Mouse (Mus musculus) adrenal gland (tissue): ENCODE measurements around the gene Pgap2.

Experiments used
- intact Hi-C: fragments of 180-260 bp; cut with DNase I; formaldehyde crosslinking; loops from one replicate; pipeline ENCODE4 v1.15.1; 2025
- long read RNA-seq, 2 experiments: library from polyadenylated mRNA; unstranded; transcript quantifications; one replicate each; pipeline ENCODE4 v2.0.0; 2020; ENCODE audit warnings: borderline replicate concordance in 1 of 2; ENCODE audit not compliant: insufficient replicate concordance in 1 of 2

Pgap2 gene
- long read RNA-seq, experiment 1, transcript Pgap2-201 (7 exons, 1,201 nt), result minor isoform, 10 of 57 reads
- long read RNA-seq, experiment 1, transcript Pgap2-225 (7 exons, 2,034 nt), result major isoform, 12 of 57 reads
- long read RNA-seq, experiment 1, partial matches to known transcripts, result 12 of 57 reads
- long read RNA-seq, experiment 1, other reads (novel, unspliced or antisense), result 22 of 57 reads
- long read RNA-seq, experiment 2, transcript Pgap2-204 (7 exons, 2,141 nt), result minor isoform, 6 of 51 reads
- long read RNA-seq, experiment 2, transcript Pgap2-201 (7 exons, 1,201 nt), result major isoform, 10 of 51 reads
- long read RNA-seq, experiment 2, transcript Pgap2-225 (7 exons, 2,034 nt), result minor isoform, 7 of 51 reads
- long read RNA-seq, experiment 2, partial matches to known transcripts, result 1 of 51 reads
- long read RNA-seq, experiment 2, other reads (novel, unspliced or antisense), result 26 of 51 reads

- intact Hi-C loops, result no loop called here
Measured at GRCm38 (mm10) chr7:102209756-102210721, at the start of gene Pgap2, which contains the start of gene Nup98. Gene Pgap2, plus strand, starts transcription at chr7:102210208. Gene Nup98, minus strand, starts transcription at chr7:102210176.

GRCm38 (mm10) chr7:102170300-102170699 lies 39.7 kb upstream of the Pgap2 start:
- intact Hi-C loops, result no loop called here

- intact Hi-C loops, result no loop called here
Measured at GRCm38 (mm10) chr7:102183849-102184248, 26.2 kb upstream of the Pgap2 start.

- intact Hi-C loops, result no loop called here
Measured at GRCm38 (mm10) chr7:102192356-102192755, 17.7 kb upstream of the Pgap2 start.

- intact Hi-C loops, result loop anchor here (5.0 kb wide), 1 partner anchor 52 kb away; no protein-coding TSS in a partner anchor
Measured at GRCm38 (mm10) chr7:102200576-102200975, 9.4 kb upstream of the Pgap2 start.

- intact Hi-C loops, result loop anchor here (5.0 kb wide), 1 partner anchor 51 kb away; no protein-coding TSS in a partner anchor
Measured at GRCm38 (mm10) chr7:102200996-102201785, 8.8 kb upstream of the Pgap2 start.

- intact Hi-C loops, result loop anchor here (5.0 kb wide), 1 partner anchor 48 kb away; no protein-coding TSS in a partner anchor
Measured at GRCm38 (mm10) chr7:102204296-102204857, 5.6 kb upstream of the Pgap2 start.

- intact Hi-C loops, result no loop called here
Measured at GRCm38 (mm10) chr7:102205646-102206045, 4.4 kb upstream of the Pgap2 start.

GRCm38 (mm10) chr7:102208806-102209363 lies 1.1 kb upstream of the Pgap2 start:
- intact Hi-C loops, result no loop called here

GRCm38 (mm10) chr7:102211071-102211470 lies 1.1 kb downstream of the Pgap2 start:
- intact Hi-C loops, result no loop called here

GRCm38 (mm10) chr7:102221899-102222298 lies 11.9 kb downstream of the Pgap2 start:
- intact Hi-C loops, result no loop called here

GRCm38 (mm10) chr7:102222336-102222735 lies 12.3 kb downstream of the Pgap2 start:
- intact Hi-C loops, result no loop called here

GRCm38 (mm10) chr7:102222830-102223556 lies 13.0 kb downstream of the Pgap2 start:
- intact Hi-C loops, result no loop called here

- intact Hi-C loops, result no loop called here
Measured at GRCm38 (mm10) chr7:102223883-102224738, 14.1 kb downstream of the Pgap2 start.

GRCm38 (mm10) chr7:102226051-102226450 lies 16.0 kb downstream of the Pgap2 start:
- intact Hi-C loops, result no loop called here

GRCm38 (mm10) chr7:102228049-102228670 lies 18.2 kb downstream of the Pgap2 start:
- intact Hi-C loops, result no loop called here

GRCm38 (mm10) chr7:102229814-102230213 lies 19.8 kb downstream of the Pgap2 start:
- intact Hi-C loops, result no loop called here

- intact Hi-C loops, result no loop called here
Measured at GRCm38 (mm10) chr7:102233059-102233458, 23.1 kb downstream of the Pgap2 start.
